Mouse (Mus musculus) megakaryocyte, embryonic 14.5 days (primary cell): ENCODE measurements at regions not wholly inside any gene's neighbourhood (a gene's known extent, or its start where the extent isn't known, plus 50 kb on each side); places are given as distances from the start of the nearest gene placed in this dataset.

Experiments
- FLI1 ChIP-seq: IDR thresholded peaks from 2 replicates; pipeline ENCODE4 v1.6.1; 2012; ENCODE audit warnings: low read length, inconsistent platforms, mixed read lengths
- GATA1 ChIP-seq: IDR thresholded peaks from 3 replicates; pipeline ENCODE4 v1.6.1; 2012; ENCODE audit warnings: mixed read lengths, low read length, inconsistent platforms, borderline replicate concordance

DNA sequence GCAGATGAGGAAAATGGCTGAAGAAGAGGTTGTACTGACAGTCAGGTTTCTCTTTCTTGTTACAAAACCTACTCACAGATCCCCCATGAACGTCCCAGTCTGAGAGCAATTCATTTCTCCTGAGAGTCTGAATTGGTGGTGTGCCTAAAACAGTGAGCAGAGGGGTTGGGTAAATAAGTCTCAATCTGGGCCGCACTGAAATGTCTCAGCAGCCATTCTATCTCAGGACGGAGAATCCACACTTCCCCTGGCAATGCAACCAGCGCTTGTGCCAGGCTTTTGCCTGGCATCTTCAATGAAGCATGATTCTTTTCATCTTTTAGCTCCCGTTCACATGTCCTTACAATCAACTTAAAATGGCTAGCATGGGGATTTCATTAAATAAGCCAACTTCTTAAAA, 628.7 kb upstream of the Sall1 start:
- TF ChIP-seq FLI1 (no peak), GATA1 (no peak)
